Mouse (Mus musculus): ENCODE data around the gene Fbxo7. TPM values are rescaled to one million over a fixed set of nuclear protein-coding genes. Genes with fewer than 3 reads are reported as not detected.

Fbxo7 gene
- polyA plus RNA-seq, 1 experiment from 2014 or later: 40.1 TPM

DNA sequence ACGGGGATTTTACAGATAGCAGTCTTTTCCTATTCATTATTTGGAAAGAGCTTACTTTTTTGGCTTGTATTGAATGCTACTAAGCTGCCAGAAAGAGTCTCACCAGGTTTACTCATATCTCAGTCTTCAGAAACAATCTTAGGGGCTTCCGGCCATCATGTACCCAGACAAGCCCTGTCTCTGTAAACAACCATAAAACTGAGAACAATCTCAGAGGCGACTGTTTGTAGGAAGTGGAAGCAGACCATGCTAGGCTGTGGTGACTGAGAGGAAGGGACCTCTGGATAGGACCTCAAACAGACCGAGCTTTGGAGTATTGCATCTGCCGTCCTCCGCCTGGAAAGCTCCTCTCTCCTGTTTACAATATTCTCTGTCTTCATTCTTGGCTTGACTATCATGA, 76.6 kb downstream of the Fbxo7 start:
- no peaks in the 10 kb centered on the region for H3K27me3 ChIP-seq (ENCODE audit: insufficient read depth, low read length)
- peaks cover 11% of the 10 kb centered on the region; the same call in 1 of the 2 replicates for H3K9me3 ChIP-seq (ENCODE audit: low read length)
- no peaks in the 10 kb centered on the region for H3K36me3 ChIP-seq (ENCODE audit: insufficient read depth, low read length)
- WGBS: 84% methylated on average over 6 of the region's 6 CpGs
- no peak overlapping the region for H3K4me2 ChIP-seq (replicated peaks; ENCODE audit: low read depth, low read length)
- no peaks in the 10 kb centered on the region for H3K4me1 ChIP-seq (ENCODE audit: insufficient read depth, low read length)
- no peak for ATAC-seq (ENCODE audit: low FRiP score, low TSS enrichment)
- no peak overlapping the region for H3K4me3 ChIP-seq (ENCODE audit: low read length)
- no peak overlapping the region for H3K9ac ChIP-seq (replicated peaks; ENCODE audit: low read length)
- no peak overlapping the region for H3K27ac ChIP-seq (ENCODE audit: low read length)

DNA sequence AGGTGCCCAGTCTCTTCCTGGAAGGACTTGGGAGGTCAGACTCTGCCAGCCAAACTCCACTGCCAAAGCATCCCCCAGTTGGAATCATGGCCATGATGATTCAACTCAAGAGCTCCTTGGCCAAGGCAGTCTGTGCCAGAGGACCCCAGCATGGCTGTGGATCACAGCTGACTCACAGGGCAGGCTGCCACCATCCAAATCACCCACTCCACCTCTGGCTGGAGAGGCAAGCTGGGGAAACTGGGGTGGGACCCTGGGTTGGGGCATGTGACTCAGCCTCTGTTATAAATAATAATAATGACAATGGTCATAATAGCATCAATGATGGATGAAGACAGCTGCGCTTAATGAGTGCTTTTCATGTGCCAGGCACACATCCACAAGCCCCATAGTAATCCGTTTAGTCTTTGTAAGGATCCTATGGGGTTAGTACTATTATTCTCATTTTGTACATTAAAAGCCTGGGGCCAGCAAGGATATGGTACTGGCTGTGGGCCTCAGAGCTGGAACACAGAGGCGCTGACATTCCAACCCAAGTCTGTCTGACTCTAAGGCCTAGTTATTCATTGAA, 78.6 kb downstream of the Fbxo7 start:
- H3K4me2 ChIP-seq (replicated peaks; ENCODE audit: low read depth, low read length): no peak overlapping the region
- H3K9me3 ChIP-seq (ENCODE audit: low read length): peaks cover 11% of the 10 kb centered on the region; the same call in 1 of the 2 replicates
- 0 out of 2 replicates have a peak, but pooled peaks cover 7% of the 10 kb centered on the region for H3K4me1 ChIP-seq (ENCODE audit: insufficient read depth, low read length)
- no peaks in the 10 kb centered on the region for H3K27me3 ChIP-seq (ENCODE audit: insufficient read depth, low read length)
- no peak for ATAC-seq (ENCODE audit: low FRiP score, low TSS enrichment)
- no peak overlapping the region for H3K27ac ChIP-seq (ENCODE audit: low read length)
- no peak overlapping the region for H3K4me3 ChIP-seq (ENCODE audit: low read length)
- H3K9ac ChIP-seq (replicated peaks; ENCODE audit: low read length): no peak overlapping the region
- H3K36me3 ChIP-seq (ENCODE audit: insufficient read depth, low read length): no peaks in the 10 kb centered on the region
- 90% methylated on average over 3 of the region's 3 CpGs for WGBS

Other genes with a start within 250 kb of the Fbxo7 start
- 83.1 and 87.0 TPM in 2 replicates for gene Pwp1, start 192.5 kb upstream of the Fbxo7 start, polyA plus RNA-seq (2015; fragmentation: Nextera tagmentation; extraction: Ambion mirVana)
- 14.3 and 15.0 TPM in 2 replicates for gene Prdm4, start 104.8 kb upstream of the Fbxo7 start, polyA plus RNA-seq (2015; fragmentation: Nextera tagmentation; extraction: Ambion mirVana)
- gene Ascl4, start 94.3 kb upstream of the Fbxo7 start, polyA plus RNA-seq (2015; fragmentation: Nextera tagmentation; extraction: Ambion mirVana): 0.75 and 1.1 TPM in 2 replicates
- gene Rtcb, start 64.1 kb upstream of the Fbxo7 start, polyA plus RNA-seq (2015; fragmentation: Nextera tagmentation; extraction: Ambion mirVana): 196 and 197 TPM in 2 replicates
- gene Bpifc, start 10.1 kb upstream of the Fbxo7 start, polyA plus RNA-seq (2015; fragmentation: Nextera tagmentation; extraction: Ambion mirVana): 0.27 and 0.29 TPM in 2 replicates